Mouse (Mus musculus) neural tube, embryonic 13.5 days (tissue): ENCODE data around the gene Txnrd1. TPM values are rescaled to one million over a fixed set of nuclear protein-coding genes. Genes with fewer than 3 reads are reported as not detected.
A peak's percentile ranks its signal among the peaks of the same experiment; 100 is the strongest.

ENCODE experiments used
- ATAC-seq: fragments of 200-750 bp; cut with Nextera tagmentation; 2 replicates; pipeline ENCODE4 v1.8.0; 2017; ENCODE audit warnings: low read depth, mild to moderate bottlenecking, moderate TSS enrichment, moderate library complexity
- H3K27ac ChIP-seq: fragments of 300-500 bp; sonication (generic); replicated peaks from 2 replicates; pipeline ENCODE4 v1.5.1; 2015; ENCODE audit warnings: moderate library complexity, mild to moderate bottlenecking, inconsistent platforms
- H3K27me3 ChIP-seq: fragments of 300-500 bp; sonication (generic); 2 replicates; pipeline ENCODE4 v1.6.1; 2015; ENCODE audit warnings: mild to moderate bottlenecking, inconsistent platforms
- H3K36me3 ChIP-seq: fragments of 300-500 bp; sonication (generic); 2 replicates; pipeline ENCODE4 v1.6.1; 2015; ENCODE audit warnings: mild to moderate bottlenecking, inconsistent platforms
- H3K4me1 ChIP-seq: fragments of 300-500 bp; sonication (generic); replicated peaks from 2 replicates; pipeline ENCODE4 v1.6.1; 2015; ENCODE audit warnings: inconsistent platforms
- H3K4me2 ChIP-seq: fragments of 300-500 bp; sonication (generic); 2 replicates; pipeline ENCODE4 v1.6.1; 2015; ENCODE audit warnings: inconsistent platforms, mild to moderate bottlenecking, moderate library complexity
- H3K4me3 ChIP-seq: fragments of 300-500 bp; sonication (generic); 2 replicates; pipeline ENCODE4 v1.5.1; 2015; ENCODE audit warnings: mild to moderate bottlenecking, inconsistent platforms
- H3K9ac ChIP-seq: fragments of 300-500 bp; sonication (generic); 2 replicates; pipeline ENCODE4 v1.6.1; 2015; ENCODE audit warnings: moderate library complexity, mild to moderate bottlenecking, inconsistent platforms
- H3K9me3 ChIP-seq: fragments of 300-500 bp; sonication (generic); 2 replicates; pipeline ENCODE4 v1.6.1; 2016; ENCODE audit warnings: inconsistent platforms
- WGBS: fragments of 180-500 bp; shearing (Covaris S2); methylation state at CpG from one replicate; pipeline ENCODE4 v1.1.7; 2015; 5-methylcytosine and 5-hydroxymethylcytosine counted together
- polyA plus RNA-seq: library from polyadenylated mRNA; unstranded; fragments of >200 nt; fragmentation: Nextera tagmentation; extraction: Ambion mirVana; gene quantifications from 2 replicates; pipeline ENCODE4 v1.2.1, GENCODE M21; 2015

Gene Txnrd1
- polyA plus RNA-seq, 1 experiment from 2014 or later, result 112 TPM

DNA sequence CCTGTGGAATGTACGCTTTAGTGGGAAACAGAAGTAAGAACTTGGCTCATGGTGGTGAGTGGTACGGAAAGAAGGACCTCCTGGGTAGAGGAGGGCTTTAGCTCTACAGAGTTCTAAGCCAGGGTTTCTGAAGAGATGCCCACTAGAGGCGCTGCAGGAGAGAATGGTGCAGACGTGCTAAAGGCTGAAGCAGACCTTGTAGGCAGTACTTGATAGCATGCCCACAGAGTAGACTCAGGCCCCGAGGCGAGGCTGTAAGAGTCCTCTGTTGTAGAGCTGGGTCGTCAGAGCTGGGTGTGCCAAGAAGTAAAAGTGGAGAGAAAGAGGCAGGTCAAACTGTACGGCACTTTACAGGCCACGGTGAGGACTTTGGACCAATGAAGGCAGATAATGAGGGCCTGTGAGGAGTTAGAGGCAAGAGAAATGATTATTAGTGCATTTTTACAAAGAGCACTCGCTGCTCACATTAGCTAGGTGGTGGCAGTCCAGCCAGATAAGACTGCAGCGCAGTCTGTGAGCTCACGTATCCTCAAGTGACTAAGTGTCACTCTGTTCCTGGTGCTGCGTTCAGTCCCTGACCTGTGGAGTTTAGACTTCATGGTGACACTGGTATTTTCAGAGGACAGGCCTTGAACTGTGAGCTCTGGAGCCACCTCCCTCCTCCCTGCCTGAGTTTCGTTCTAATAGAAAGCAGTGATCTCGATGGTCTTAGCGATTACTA is 42.5 kb downstream of the Txnrd1 start:
- Histone ChIP-seq H3K27me3 (no peaks in the 10 kb centered on the region), H3K36me3 (peaks cover 69% of the 10 kb centered on the region), H3K9me3 (no peaks in the 10 kb centered on the region), H3K4me1 (peaks cover 8% of the 10 kb centered on the region; the same call in 1 of the 2 replicates), H3K4me3 (no peak overlapping the region), H3K27ac (no peak overlapping the region), H3K9ac (no peak overlapping the region), H3K4me2 (no peak overlapping the region)
- ATAC-seq, result no peak
- WGBS, result 87% methylated on average over 16 of the region's 16 CpGs

DNA sequence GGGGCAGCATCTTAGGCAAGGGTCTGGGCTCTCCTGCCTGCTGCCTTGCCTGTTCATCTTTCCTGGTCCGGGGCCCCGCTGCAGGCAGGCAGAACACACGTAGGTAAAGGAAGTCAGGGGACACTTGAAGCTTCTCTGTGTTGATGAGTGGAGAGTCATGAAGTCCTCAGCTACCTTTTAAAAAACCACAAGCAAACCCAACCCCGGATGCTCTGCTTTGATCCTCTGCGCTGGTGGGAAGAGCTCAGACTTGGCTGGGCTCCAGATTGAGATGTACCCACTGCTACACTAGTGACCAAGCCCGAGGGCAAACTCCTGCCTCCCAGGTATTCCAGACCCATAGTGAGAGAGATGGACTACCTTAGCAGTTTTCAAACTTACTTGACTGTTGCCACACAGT is 53.6 kb downstream of the Txnrd1 start:
- no peak for ATAC-seq
- Histone ChIP-seq H3K36me3 (peaks cover 94% of the 10 kb centered on the region), H3K9me3 (no peaks in the 10 kb centered on the region), H3K4me2 (no peak overlapping the region), H3K27me3 (no peaks in the 10 kb centered on the region), H3K4me1 (no peaks in the 10 kb centered on the region), H3K9ac (no peak overlapping the region), H3K27ac (no peak overlapping the region), H3K4me3 (no peak overlapping the region)
- WGBS, result 91% methylated on average over 6 of the region's 6 CpGs

DNA sequence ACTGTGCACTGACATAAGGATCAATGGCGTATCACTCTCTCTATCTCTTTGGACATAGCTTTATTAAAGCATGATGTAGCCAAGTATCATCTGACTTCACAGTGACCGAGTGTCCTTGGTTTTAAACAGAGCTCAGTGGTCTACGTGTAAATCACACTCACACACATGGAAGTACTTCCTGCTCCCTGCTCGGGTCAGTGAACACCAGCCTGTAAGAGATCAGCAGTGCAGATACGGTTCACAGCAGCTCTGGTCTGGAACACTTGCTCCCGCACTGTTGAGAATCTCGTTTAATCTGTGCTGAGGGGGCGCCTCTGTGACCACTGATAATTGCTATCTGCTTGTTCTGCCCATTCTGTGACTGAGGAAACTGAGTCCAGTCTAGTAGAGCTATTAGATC is 54.8 kb downstream of the Txnrd1 start:
- Histone ChIP-seq H3K27ac (no peak overlapping the region), H3K9ac (no peak overlapping the region), H3K4me1 (peaks cover 10% of the 10 kb centered on the region; the same call in 1 of the 2 replicates), H3K4me3 (no peak overlapping the region), H3K9me3 (no peaks in the 10 kb centered on the region), H3K4me2 (no peak overlapping the region), H3K27me3 (no peaks in the 10 kb centered on the region), H3K36me3 (peaks cover 94% of the 10 kb centered on the region)
- ATAC-seq, result no peak
- 86% methylated on average over 8 of the region's 8 CpGs for WGBS

DNA sequence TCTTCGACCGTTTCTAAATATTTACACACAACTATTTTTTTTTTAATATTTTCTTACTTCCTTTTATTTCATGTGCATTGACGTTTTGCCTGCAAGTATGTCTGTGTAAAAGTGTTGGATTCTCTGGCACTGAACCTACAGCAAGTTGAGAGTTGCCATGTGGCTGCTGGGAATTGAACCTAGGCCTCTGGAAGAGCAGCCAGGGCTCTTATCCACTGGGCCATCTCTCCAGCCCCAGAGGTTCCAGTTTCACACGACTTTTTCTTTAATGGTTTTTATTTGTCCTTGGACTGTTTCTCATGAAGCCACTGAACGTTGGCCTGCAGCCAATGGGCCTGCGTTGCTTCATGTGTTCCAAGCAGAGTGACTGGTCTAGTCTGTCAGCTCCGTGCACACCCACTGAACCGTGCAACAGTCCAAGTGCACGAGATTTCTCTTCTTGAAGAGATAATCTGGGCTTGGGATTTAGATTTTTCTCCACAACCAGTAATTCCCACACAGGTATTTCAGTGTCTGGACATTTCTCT is 55.8 kb downstream of the Txnrd1 start:
- Histone ChIP-seq H3K27ac (no peak overlapping the region), H3K4me1 (peaks cover 16% of the 10 kb centered on the region; the same call in 1 of the 2 replicates), H3K36me3 (peaks cover 94% of the 10 kb centered on the region), H3K9ac (no peak overlapping the region), H3K4me2 (no peak overlapping the region), H3K9me3 (no peaks in the 10 kb centered on the region), H3K27me3 (no peaks in the 10 kb centered on the region), H3K4me3 (no peak overlapping the region)
- 74% methylated on average over 9 of the region's 9 CpGs for WGBS
- ATAC-seq, result no peak

DNA sequence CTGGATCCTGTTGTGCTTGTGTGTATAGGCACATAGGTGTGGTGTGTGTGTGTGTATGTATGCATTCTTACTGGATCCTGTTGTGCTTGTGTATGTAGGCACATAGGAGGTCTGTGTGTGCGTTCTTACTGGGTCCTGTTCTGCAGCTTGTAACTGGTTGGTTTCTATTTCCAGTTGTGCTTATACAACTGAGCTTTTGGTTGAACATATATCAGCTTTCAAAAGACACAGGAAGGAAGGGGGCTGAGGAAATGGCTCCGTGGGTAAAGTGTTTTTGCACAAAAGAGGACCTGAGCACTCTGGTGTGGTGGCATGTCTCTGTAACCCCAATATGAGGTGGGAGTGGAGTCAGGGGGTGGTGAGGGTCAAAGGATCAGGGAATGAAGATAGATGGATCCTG is 57.2 kb downstream of the Txnrd1 start:
- Histone ChIP-seq H3K9ac (no peak overlapping the region), H3K9me3 (no peaks in the 10 kb centered on the region), H3K27ac (no peak overlapping the region), H3K4me2 (no peak overlapping the region), H3K36me3 (peaks cover 95% of the 10 kb centered on the region), H3K27me3 (no peaks in the 10 kb centered on the region), H3K4me1 (peaks cover 16% of the 10 kb centered on the region; the same call in 1 of the 2 replicates), H3K4me3 (no peak overlapping the region)
- 87% methylated on average over 2 of the region's 2 CpGs for WGBS
- ATAC-seq, result no peak

DNA sequence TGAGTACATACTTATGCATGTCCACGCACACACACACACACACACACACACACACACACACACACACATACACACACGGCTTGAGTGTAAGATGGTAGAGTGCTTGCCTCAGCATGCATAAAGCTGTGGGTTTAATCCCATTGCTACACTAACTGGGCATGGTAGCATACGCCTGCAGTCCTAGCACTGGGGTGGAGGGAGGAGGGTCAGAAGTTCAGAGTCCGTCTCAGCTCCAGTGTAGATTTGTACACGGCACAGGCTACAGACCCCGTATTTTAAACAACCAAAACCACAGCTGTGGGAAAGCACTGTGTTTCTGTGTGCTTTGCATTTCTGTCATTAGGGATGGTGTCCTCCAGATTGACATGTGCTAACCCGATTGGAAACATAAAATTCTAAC is 57.7 kb downstream of the Txnrd1 start:
- H3K4me1 ChIP-seq, result peaks cover 16% of the 10 kb centered on the region; the same call in 1 of the 2 replicates
- H3K27ac ChIP-seq, result no peak overlapping the region
- H3K4me3 ChIP-seq, result no peak overlapping the region
- H3K4me2 ChIP-seq, result no peak overlapping the region
- no peak overlapping the region for H3K9ac ChIP-seq
- ATAC-seq, result no peak
- H3K9me3 ChIP-seq, result no peaks in the 10 kb centered on the region
- H3K27me3 ChIP-seq, result no peaks in the 10 kb centered on the region
- H3K36me3 ChIP-seq, result peaks cover 95% of the 10 kb centered on the region
- WGBS, result 83% methylated on average over 7 of the region's 7 CpGs

DNA sequence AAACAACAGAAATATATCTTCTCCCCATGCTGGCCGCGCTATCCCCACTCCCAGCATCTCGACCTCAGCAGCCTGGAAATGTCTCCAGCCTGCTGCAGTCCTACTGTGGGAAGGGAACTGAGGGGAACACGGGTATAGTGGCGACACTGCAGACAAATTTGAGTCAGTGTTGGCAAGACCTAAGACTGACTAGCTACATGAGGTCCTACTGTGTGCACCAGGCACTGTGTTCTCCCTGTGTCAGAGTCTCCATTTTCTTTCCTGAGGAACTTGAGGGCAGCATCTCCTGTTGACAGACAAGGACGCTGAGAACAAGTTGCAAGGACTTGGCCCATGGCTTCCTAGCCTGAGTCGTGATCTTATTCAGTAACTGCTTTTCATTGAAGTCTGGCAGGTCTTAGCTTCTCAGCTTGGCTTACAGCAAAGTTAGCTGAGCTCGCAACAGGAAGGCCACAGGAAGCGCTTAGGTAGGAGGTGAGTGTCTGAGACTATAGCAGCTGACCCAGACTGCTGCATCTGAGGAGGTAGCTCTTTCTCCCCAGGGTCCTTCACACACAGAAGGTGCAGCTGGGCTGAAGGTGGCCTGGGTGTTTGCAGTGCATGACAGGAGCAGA is 58.8 kb downstream of the Txnrd1 start:
- H3K9ac ChIP-seq, result no peak overlapping the region
- no peak overlapping the region for H3K27ac ChIP-seq
- ATAC-seq, result no peak
- 89% methylated on average over 9 of the region's 9 CpGs for WGBS
- peaks cover 16% of the 10 kb centered on the region; the same call in 1 of the 2 replicates for H3K4me1 ChIP-seq
- no peak overlapping the region for H3K4me3 ChIP-seq
- no peak overlapping the region for H3K4me2 ChIP-seq
- H3K27me3 ChIP-seq, result no peaks in the 10 kb centered on the region
- H3K36me3 ChIP-seq, result peaks cover 95% of the 10 kb centered on the region
- H3K9me3 ChIP-seq, result no peaks in the 10 kb centered on the region

DNA sequence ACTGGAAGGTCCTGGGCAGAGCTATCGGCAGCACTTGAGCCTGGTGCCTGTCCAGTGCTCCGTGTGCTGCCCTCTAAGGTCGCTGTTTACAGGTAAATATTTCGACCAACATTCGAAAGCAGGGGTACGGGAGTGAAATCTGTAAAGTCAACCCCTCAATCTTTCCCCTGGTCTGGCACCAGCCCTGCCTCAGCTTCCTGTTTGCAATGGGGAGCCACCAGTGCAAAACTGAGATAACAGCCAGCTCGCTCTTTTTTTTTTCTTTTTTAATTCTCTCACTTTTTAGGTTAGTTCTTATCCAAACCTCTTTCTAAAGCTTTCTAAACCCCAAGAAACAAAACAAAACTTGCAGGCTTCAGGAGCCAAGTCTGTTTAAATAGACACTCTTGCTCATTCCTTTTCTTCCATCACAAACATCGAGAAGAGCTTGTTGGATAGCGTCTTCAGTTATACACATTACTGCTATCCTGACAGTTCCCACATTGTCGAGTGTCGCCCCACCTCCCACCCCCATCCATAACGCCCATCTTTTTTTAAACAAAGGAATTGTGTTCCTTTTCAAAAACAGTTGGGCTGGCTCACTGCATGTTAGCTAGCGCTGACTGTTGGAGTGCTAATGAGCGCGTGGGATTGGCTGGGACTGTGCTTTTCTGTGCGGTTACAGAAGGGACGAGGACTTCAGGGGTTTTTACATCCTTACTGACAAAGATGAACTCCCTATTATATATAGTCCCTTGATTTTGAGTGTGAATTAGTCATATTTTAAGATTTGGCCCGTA is 60.3 kb downstream of the Txnrd1 start:
- WGBS, result 77% methylated on average over 18 of the region's 18 CpGs
- ATAC-seq, result no peak
- H3K4me1 ChIP-seq, result peaks cover 16% of the 10 kb centered on the region; the same call in 1 of the 2 replicates
- H3K27ac ChIP-seq, result no peak overlapping the region
- H3K4me2 ChIP-seq, result no peak overlapping the region
- peaks cover 89% of the 10 kb centered on the region for H3K36me3 ChIP-seq
- no peak overlapping the region for H3K9ac ChIP-seq
- no peaks in the 10 kb centered on the region for H3K9me3 ChIP-seq
- no peak overlapping the region for H3K4me3 ChIP-seq
- no peaks in the 10 kb centered on the region for H3K27me3 ChIP-seq

DNA sequence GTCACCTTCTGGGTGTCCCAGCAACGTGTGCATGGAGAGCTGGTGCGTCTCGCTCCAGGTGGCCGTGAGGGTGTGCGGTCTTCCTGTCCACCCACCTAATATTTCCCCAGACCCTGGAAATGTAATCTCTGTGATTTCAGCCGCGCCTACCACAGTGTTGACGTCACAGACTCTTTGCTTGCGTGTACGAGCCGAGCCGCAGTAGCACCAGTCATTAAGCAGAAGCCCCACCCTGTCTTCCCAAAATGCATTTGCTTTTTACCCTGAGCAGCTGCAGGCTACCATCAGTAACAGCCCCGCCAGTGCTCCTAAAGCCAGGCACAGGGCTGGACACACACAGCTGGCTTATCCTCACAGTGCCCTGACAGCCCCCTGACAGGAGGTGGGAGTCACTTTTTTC is 64.2 kb downstream of the Txnrd1 start:
- ATAC-seq, result no peak
- Histone ChIP-seq H3K27ac (no peak overlapping the region), H3K27me3 (no peaks in the 10 kb centered on the region), H3K4me1 (peaks cover 28% of the 10 kb centered on the region), H3K36me3 (peaks cover 52% of the 10 kb centered on the region), H3K4me3 (no peak overlapping the region), H3K9me3 (no peaks in the 10 kb centered on the region), H3K4me2 (no peak overlapping the region), H3K9ac (no peak overlapping the region)
- WGBS, result 94% methylated on average over 13 of the region's 13 CpGs

DNA sequence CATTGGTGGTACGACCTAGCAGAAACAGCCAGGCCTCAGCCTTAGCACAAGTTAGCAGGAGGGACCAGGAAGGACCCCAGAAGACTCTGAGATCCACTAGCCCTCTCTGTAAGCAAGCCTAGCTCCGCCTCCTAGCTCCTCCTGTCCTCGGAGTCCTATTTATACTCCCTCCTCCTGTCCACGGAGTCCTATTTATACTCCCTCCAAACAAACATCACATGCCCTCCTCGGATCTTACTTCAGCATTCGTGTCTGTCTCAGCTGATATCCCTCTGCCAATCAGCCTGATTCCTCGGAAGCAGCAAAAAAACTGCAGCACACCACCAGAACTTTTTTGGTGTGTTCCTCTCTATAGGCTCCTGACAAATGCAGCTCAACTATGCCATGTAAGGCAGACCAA is 65.1 kb downstream of the Txnrd1 start:
- Histone ChIP-seq H3K9ac (no peak overlapping the region), H3K4me1 (peaks cover 19% of the 10 kb centered on the region), H3K4me3 (no peak overlapping the region), H3K9me3 (no peaks in the 10 kb centered on the region), H3K27me3 (no peaks in the 10 kb centered on the region), H3K27ac (no peak overlapping the region), H3K36me3 (peaks cover 43% of the 10 kb centered on the region), H3K4me2 (no peak overlapping the region)
- WGBS, result 61% methylated on average over 7 of the region's 7 CpGs
- no peak for ATAC-seq

DNA sequence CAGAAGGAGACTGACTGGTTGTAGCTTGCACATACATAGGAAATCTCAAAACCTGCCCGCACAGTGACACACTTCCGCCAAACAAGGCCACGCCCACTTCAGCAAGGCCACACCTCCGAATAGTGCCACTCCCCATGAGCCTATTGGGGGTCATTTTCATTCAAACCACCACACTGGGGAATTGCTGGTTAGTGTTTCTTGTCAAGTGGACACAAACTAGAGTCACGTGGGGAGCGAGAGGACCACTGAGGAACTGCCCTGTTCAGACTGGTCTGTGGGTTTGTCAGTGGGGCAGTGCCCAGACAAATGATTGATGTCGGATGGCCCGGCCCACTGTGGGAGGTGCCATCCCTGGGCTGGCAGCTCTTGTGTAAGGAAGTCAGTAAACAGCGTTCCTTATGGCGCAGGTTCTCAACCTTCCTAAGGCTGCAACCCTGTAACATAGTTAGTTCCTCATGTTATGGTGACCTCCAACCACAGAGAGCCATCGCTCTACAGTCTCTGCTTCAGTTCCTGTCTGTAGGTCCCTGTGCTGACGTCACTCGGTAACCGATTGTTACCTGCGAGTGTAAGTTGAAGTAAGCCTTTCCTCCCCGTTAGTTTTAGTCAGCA is 66.2 kb downstream of the Txnrd1 start:
- Histone ChIP-seq H3K36me3 (peaks cover 33% of the 10 kb centered on the region), H3K4me3 (no peak overlapping the region; the same call in 1 of the 2 replicates), H3K9ac (0 out of 2 replicates have a peak overlapping the region, but pooled peaks have one; percentile 41), H3K27me3 (no peaks in the 10 kb centered on the region), H3K27ac (peak overlapping the region; percentile 64), H3K9me3 (no peaks in the 10 kb centered on the region), H3K4me1 (peaks cover 16% of the 10 kb centered on the region), H3K4me2 (peak overlapping the region; percentile 23)
- 41% methylated on average over 16 of the region's 16 CpGs for WGBS
- peak; percentile 49 for ATAC-seq
